Mouse (Mus musculus) granulocyte monocyte progenitor cell, adult 5-6 weeks (primary cell): Measurements from ENCODE around the gene Necab3. TPM values are rescaled to one million over a fixed set of nuclear protein-coding genes. Genes with fewer than 3 reads are reported as not detected.

Experiments used
- ATAC-seq: replicated peaks from 2 replicates; pipeline ENCODE4 v1.8.0; 2016; ENCODE audit warnings: mild to moderate bottlenecking, moderate TSS enrichment, inconsistent platforms; ENCODE audit not compliant: poor library complexity, severe bottlenecking
- total RNA-seq, 2 experiments: library from RNA; stranded (forward) in 1 of 2; stranded (reverse) in 1 of 2; fragments of 200-712, 200-1000 nt in 1 of 2; fragments of >200 nt in 1 of 2; fragmentation: Nextera tagmentation in 1 of 2; gene quantifications; 2 replicates each; pipeline ENCODE4 v1.2.3; 2014 to 2017

The Necab3 gene
- total RNA-seq, 2 experiments from 2014 or later, result 2.4 to 7.0 TPM

DNA sequence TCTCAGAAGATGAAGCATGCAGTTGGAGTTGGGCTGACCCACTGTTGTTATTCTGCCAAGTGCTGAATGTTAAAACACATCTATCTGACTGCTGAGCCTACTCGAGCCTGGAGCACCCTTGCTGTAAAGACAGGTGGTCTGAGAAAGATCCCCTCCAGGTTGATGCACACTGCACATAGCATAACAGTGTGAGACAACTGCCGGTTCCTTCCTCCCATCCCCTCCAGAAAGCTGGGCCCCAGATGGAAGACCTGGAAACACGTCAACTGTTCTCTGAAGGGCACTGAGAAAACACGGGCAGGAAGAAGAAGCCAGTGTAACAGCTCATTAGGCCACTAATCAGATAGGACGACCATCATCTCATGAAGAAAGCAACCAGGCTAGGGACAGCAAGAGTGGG is 60.1 kb downstream of the Necab3 start:
- no peak for ATAC-seq

DNA sequence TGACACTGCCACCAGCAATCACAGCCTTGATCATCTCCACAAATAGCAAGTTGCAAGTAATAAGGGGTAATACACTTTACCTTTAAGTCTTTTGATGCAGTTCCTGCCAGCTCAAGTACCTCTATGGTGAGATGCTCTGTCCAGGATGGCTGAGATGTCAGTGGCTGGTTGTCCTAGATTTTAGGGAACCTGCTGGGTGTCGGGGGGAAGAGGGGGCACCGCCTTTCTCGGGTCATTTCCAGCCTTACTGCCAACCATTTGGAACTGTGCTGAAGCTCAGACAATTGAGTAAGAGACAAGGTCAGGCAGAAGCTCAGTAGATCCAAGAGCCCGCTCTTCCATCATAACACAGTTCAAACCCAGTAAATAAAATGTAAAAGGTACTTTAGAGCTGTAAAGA is 63.7 kb downstream of the Necab3 start:
- no peak for ATAC-seq

Other genes with a start within 250 kb of the Necab3 start
- 10.7 and 15.4 TPM in 2 replicates for gene Cdk5rap1, start 185.9 kb downstream of the Necab3 start, total RNA-seq (2014; fragmentation: Nextera tagmentation)
- 15.6 and 16.1 TPM in 2 replicates for gene Cdk5rap1, start 185.9 kb downstream of the Necab3 start, total RNA-seq (2017)
- 0.56 TPM in 1 of 2 replicates, not detected in the other for gene Snta1, start 150.8 kb downstream of the Necab3 start, total RNA-seq (2014; fragmentation: Nextera tagmentation)
- gene Snta1, start 150.8 kb downstream of the Necab3 start, total RNA-seq (2017), result 0.04 TPM in 1 of 2 replicates, not detected in the other
- gene Cbfa2t2, start 122.4 kb downstream of the Necab3 start, total RNA-seq (2014; fragmentation: Nextera tagmentation), result 13.3 and 14.7 TPM in 2 replicates
- gene Cbfa2t2, start 122.4 kb downstream of the Necab3 start, total RNA-seq (2017), result 12.1 and 13.0 TPM in 2 replicates
- not detected in 2 replicates for gene 1700003F12Rik, start 11.8 kb downstream of the Necab3 start, total RNA-seq (2014; fragmentation: Nextera tagmentation)
- gene 1700003F12Rik, start 11.8 kb downstream of the Necab3 start, total RNA-seq (2017), result not detected in 2 replicates
- not detected in 2 replicates for gene Actl10, start 7.1 kb downstream of the Necab3 start, total RNA-seq (2014; fragmentation: Nextera tagmentation)
- gene Actl10, start 7.1 kb downstream of the Necab3 start, total RNA-seq (2017), result not detected in 2 replicates
- 32.0 and 45.2 TPM in 2 replicates for gene E2f1, start 11.0 kb upstream of the Necab3 start, total RNA-seq (2014; fragmentation: Nextera tagmentation)
- 7.5 and 9.9 TPM in 2 replicates for gene E2f1, start 11.0 kb upstream of the Necab3 start, total RNA-seq (2017)
- 8.4 and 15.5 TPM in 2 replicates for gene Pxmp4, start 44.8 kb upstream of the Necab3 start, total RNA-seq (2014; fragmentation: Nextera tagmentation)
- gene Pxmp4, start 44.8 kb upstream of the Necab3 start, total RNA-seq (2017), result 11.5 and 15.2 TPM in 2 replicates
- 1.2 and 1.7 TPM in 2 replicates for gene Zfp341, start 54.4 kb upstream of the Necab3 start, total RNA-seq (2014; fragmentation: Nextera tagmentation)
- gene Zfp341, start 54.4 kb upstream of the Necab3 start, total RNA-seq (2017), result 0.77 and 1.3 TPM in 2 replicates
- gene 4930519P11Rik, start 54.5 kb upstream of the Necab3 start, total RNA-seq (2014; fragmentation: Nextera tagmentation), result not detected in 2 replicates
- 0.52 TPM in 1 of 2 replicates, not detected in the other for gene 4930519P11Rik, start 54.5 kb upstream of the Necab3 start, total RNA-seq (2017)
- 108 and 120 TPM in 2 replicates for gene Chmp4b, start 92.8 kb upstream of the Necab3 start, total RNA-seq (2014; fragmentation: Nextera tagmentation)
- 125 and 129 TPM in 2 replicates for gene Chmp4b, start 92.8 kb upstream of the Necab3 start, total RNA-seq (2017)
- gene Gm14214, start 211.1 kb upstream of the Necab3 start, total RNA-seq (2014; fragmentation: Nextera tagmentation), result not detected in 2 replicates
- not detected in 2 replicates for gene Gm14214, start 211.1 kb upstream of the Necab3 start, total RNA-seq (2017)
- gene Raly, start 232.2 kb upstream of the Necab3 start, total RNA-seq (2014; fragmentation: Nextera tagmentation), result 152 and 190 TPM in 2 replicates
- gene Raly, start 232.2 kb upstream of the Necab3 start, total RNA-seq (2017), result 191 and 211 TPM in 2 replicates
- not detected in 2 replicates for gene a, start 232.5 kb upstream of the Necab3 start, total RNA-seq (2014; fragmentation: Nextera tagmentation)
- not detected in 2 replicates for gene a, start 232.5 kb upstream of the Necab3 start, total RNA-seq (2017)